Mouse (Mus musculus) adrenal gland, postnatal 10 days (tissue): ENCODE measurements around the gene Psmd8. TPM values are rescaled to one million over a fixed set of nuclear protein-coding genes. Genes with fewer than 3 reads are reported as not detected.
A peak's percentile ranks its signal among the peaks of the same experiment; 100 is the strongest.
"Not testable (repeated sequence)": the region's sequence is repeated elsewhere in the genome, so short reads cannot be mapped to it uniquely, and the experiment has no call there.

ENCODE experiments used
- DNase-seq: peaks from one replicate; pipeline ENCODE4 v3.0.0; 2021; ENCODE audit warnings: mixed read lengths
- total RNA-seq, 2 experiments: library from RNA; stranded (reverse); gene quantifications; 2 replicates each; pipeline ENCODE4 v1.2.3; 2021

Psmd8 gene
- total RNA-seq, 2 experiments from 2014 or later, result 214 to 221 TPM

GRCm38 (mm10) chr7:29170066-29170754, 10.3 kb downstream of the Psmd8 start, which contains the start of the genes Ggn and Spred3:
Ggn (plus strand) TSS chr7:29170210.
Spred3 (minus strand) TSS chr7:29170411.
- DNase-seq, result peak; percentile 87

DNA sequence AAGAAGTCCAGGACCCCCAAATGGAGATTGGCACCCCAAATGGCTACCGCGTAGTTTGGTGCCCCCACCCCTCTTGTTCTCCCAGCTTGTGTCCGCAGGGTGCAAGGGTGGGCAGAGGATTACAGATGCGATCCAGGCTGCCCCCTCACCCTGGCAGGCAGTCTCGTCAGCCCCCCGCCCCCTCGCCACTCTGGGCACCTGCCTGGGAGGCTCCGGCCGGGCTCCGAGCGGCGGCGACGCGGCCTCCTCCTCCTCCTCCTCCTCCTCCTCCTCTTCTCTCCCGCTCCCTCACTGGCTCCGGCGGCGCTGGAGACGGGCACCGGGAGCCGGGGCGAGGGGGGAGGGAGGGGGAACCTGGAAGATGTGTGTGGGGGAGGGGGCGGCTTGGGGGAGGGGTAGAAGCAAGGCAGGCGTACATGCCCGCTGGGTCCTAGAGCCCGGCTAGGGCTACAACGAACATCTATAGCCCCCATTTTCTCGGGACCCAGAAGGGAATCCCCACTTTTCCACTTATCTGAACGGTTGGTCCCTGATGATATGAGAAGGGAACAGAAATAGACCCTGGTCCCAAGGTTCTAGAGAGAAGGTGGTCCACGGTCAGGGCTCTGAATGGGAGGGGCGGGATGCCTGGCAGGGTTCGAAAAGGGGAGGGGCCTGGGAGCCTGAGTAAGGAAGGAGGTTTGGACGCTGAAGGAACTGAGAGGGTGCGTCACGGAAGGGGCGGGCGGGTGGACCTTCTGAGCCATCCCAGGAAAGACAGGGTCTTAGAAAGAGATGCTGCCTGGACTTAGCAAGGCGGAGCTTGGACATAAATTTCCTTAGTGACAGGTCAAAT, 11.1 kb downstream of the Psmd8 start:
- DNase-seq, result peak; percentile 89

GRCm38 (mm10) chr7:29168791-29169230, 11.7 kb downstream of the Psmd8 start:
- peak; percentile 28 for DNase-seq

DNA sequence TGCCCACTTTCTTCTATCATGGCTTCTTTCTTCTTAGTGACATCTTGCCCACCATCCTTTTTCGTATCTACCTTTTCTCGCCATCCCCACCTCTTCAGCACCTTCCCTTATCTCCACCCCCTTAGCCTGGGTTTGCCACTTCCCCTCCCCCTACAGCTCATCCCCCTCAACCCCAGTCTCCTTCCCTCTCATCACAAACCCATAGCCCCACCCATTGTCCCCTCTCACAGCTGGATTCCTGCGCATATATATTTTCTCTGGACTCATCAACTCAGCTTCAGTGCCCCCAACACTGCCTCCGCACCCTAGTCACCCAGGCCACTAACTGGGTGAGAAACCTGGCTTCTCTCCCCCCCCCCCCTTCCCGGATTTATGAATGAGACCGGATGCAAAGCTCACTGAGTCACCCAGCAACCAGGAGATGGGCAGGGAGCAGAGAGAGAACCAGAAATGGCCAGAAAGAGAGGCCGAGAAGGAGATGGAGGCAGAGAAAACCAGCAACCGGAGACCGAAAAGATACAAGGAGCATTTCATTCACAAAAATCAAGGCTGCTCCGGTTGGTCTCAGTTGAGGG, 12.3 kb downstream of the Psmd8 start:
- no peak for DNase-seq

- DNase-seq, result no peak
Measured at GRCm38 (mm10) chr7:29167656-29168055, 12.8 kb downstream of the Psmd8 start.

- DNase-seq, result peak; percentile 55
Measured at GRCm38 (mm10) chr7:29162750-29163525, 17.6 kb downstream of the Psmd8 start.

DNA sequence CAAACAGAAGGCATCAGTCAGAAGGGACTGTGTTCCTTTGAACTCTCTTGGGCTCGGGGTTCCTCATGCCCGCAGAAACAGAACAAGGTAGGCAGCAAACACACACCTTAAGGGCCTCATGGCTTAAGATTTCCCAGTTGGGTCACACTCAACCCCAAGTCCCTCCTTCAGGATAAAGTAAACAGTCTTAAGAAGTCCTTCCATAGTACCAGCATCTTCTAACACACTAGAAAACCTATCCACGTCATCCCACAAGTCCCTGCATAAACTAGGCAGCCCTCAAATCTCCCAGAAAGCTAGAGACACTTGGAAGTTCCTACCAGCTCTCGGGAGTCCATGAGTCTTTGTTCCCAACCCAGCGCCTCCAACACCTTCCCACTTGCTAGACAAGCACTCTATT, 18.2 kb downstream of the Psmd8 start:
- no peak for DNase-seq

- DNase-seq, result no peak
Measured at GRCm38 (mm10) chr7:29158264-29158663, 22.2 kb downstream of the Psmd8 start.

GRCm38 (mm10) chr7:29155838-29156782, 24.4 kb downstream of the Psmd8 start, which contains the start of gene Fam98c:
Fam98c (minus strand) TSS chr7:29156234.
- peak; percentile 89 for DNase-seq

GRCm38 (mm10) chr7:29155196-29155837, 25.2 kb downstream of the Psmd8 start:
- DNase-seq, result peak; percentile 94

DNA sequence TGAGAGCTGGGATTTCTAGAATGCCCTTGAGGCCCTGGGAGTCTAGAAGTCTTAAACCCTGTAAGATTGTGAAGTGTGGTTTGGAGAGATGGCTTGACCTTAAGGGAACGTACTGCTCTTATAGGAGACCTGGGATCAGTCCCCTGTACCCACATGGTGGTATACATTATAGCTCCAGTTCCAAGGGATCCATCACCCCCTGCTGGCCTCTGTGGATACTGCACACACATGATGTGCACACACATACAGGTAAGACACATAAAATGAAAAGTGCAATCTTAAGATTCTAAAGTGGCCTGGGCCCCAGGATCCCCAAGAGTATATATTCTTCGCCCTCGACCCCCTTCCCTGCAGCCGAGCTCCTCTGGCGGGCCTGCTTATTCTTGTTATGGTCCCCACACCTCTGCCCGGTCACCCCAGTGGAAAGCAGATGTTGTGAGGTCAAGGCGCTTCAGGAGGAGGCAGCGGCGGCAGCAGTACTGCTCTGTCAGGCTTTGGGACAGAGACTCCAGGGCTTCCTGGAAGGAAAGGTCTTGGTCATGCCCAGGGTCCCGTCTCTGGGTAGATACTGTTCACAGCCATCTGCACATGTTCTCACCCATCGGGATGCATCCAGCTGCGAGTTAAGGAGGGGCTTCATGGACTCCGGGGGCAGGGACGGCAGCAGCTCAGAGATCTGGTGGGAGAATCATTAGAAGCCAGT, 26.3 kb downstream of the Psmd8 start:
- DNase-seq, result no peak

- DNase-seq, result no peak
Measured at GRCm38 (mm10) chr7:29151486-29151885, 29.0 kb downstream of the Psmd8 start.

DNA sequence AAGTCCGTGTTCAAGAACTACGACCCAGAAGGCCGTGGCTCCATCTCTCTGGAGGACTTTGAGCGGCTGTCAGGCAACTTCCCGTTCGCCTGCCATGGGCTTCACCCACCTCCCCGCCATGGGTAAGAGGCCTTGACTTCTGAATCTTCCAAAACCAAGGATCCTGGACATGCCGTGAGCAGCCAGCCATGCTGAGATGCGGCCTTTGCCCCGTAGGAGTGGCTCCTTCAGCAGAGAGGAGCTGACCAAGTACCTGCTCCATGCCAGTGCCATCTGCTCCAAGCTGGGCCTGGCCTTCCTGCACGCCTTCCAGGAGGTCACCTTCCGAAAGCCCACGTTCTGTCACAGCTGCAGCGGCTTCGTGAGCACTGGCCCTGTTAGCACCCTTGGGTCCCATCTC, 31.7 kb downstream of the Psmd8 start:
- no peak for DNase-seq

- DNase-seq, result no peak
Measured at GRCm38 (mm10) chr7:29146625-29147367, 33.7 kb downstream of the Psmd8 start.

GRCm38 (mm10) chr7:29144006-29144405, 36.5 kb downstream of the Psmd8 start:
- DNase-seq, result no peak

DNA sequence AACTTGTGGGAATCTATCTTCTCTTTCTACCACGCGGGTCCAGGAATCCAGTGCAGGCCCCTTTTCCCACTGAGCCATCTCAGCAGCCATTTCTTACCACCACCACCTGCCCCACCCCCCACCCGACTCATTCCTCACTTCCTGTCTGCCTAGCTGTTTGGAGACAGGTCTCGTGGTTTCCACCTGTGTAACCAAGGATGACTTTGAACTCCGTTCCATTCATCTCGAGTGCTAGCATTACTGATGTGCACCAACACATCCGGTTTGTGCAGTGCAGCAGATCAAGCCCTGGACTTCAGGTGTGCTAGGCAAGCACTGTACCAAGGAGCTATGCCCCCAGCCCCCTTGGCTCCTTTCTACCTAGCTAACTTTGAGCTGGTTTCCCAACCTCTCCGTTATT, 39.1 kb downstream of the Psmd8 start:
- DNase-seq, result no peak

DNA sequence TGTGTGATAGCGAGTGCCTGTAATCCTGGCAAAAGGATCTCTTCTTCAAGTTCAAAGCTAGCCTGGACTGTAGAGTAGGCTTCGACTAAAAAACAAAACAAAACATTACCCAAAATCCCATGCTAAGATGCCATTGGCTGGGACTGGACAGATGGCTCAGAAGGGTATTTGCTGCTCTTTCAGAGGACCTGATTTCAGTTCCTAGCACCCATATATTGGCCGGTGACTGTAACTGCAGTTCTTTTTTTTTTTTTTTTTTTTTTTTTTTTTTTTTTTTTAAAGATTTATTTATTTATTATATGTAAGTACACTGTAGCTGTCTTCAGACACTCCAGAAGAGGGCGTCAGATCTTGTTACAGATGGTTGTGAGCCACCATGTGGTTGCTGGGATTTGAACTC, 41.3 kb downstream of the Psmd8 start:
- not testable (repeated sequence) for DNase-seq

DNA sequence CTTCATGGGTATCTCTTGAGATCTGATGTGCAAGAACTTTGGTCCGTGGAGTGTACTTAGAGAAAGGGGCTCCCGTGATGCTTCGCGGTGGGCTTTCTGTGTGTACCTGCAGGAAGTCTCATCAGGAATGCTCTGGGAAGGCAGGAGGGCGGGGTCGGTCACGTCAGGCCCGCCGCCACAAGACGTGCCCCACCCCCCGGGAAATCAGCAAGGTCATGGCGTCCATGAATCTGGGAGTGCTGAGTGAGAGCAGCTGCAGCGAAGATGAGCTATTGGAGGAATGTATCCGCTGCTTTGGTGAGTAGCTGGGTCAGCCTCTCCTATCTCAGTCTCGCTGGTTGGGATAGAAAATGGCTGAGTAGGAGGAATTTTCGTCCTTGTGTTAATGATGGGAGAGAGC, 43.1 kb downstream of the Psmd8 start:
- DNase-seq, result peak; percentile 34
